Mouse (Mus musculus) heart, adult 10 weeks (tissue): Measurements from ENCODE around the gene Bag1. TPM values are rescaled to one million over a fixed set of nuclear protein-coding genes. Genes with fewer than 3 reads are reported as not detected.

Experiments used
- polyA plus RNA-seq: library from polyadenylated mRNA; stranded (reverse); fragments of 350-450 nt; fragmentation: Illumina TruSeq; extraction: RNeasy Lipid Tissue Mini Kit (QIAGEN cat#74804); gene quantifications from one replicate; pipeline ENCODE4 v1.2.3, GENCODE M21; 2014; ENCODE audit warnings: low read depth, low replicate concordance

Bag1 gene
- 286 TPM for polyA plus RNA-seq

DNA sequence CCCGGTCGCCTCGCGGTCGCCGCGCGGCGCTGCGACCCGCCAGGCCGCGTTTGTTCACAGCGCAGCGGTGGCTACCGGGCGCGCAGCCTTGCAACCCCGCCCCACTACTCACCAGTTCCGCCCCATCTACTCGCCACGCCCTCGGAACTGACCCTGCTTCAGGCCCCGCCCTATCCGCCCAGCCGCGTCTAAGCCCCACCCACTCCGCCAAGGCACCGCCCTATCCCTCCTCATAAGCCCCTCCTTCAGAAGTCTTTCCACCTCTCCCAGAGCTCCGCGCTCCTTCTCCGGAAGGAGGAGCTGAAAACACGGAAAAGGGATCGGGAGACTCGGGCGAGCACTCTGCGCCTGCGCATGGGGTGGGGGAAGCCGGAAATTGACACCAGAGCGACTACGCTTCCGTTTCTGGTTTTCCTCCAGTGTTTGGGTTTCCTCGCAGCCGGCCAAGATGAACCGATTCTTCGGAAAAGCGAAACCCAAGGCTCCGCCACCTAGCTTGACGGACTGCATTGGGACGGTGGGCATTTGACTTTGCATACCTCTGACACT lies at the start of gene Bag1, which contains the start of gene Chmp5:
TSS of gene Bag1 (minus strand) at position 135 of the 549 bp plus-strand sequence.
TSS of gene Chmp5 (plus strand) at position 248 of the 549 bp plus-strand sequence.

GRCm38 (mm10) chr4:40970842-40971701 lies 23.0 kb upstream of the Bag1 start, which contains the start of gene Nfx1:
Gene Nfx1 (plus strand): TSS chr4:40970906.

DNA sequence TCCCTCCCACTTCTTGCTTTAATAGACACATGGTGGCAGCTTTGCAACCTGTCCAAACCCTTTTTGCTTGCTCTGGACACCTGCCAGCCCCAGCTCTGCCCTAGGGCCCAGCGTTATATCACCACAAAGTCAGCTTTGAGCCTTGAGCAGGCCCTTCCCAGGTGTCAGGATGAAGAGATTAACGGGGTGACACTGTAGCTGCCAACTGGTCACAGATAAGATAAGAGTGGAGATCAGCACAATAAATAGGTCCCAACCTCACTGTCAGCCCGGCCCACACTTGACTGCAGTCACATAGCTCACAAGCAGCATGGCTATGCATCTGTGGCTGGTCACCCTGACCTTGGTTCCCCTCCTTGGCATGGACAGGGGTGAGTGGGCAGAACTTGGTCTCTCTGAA lies 28.3 kb downstream of the Bag1 start, which contains the start of gene Spink4:
TSS of gene Spink4 (plus strand) at position 268 of the 400 bp plus-strand sequence.

Other genes starting within 250 kb of the Bag1 start
- gene Aptx, start 245.1 kb downstream of the Bag1 start, polyA plus RNA-seq, result 18.2 TPM
- 116 TPM for gene Dnaja1, start 226.1 kb downstream of the Bag1 start, polyA plus RNA-seq
- 45.5 TPM for gene Smu1, start 190.4 kb downstream of the Bag1 start, polyA plus RNA-seq
- gene B4galt1, start 94.3 kb downstream of the Bag1 start, polyA plus RNA-seq, result 59.1 TPM
- 1.9 TPM for gene Spink4, start 28.2 kb downstream of the Bag1 start, polyA plus RNA-seq
- 49.8 TPM for gene Chmp5, start 113 bp upstream of the Bag1 start, polyA plus RNA-seq
- 29.4 TPM for gene Nfx1, start 22.6 kb upstream of the Bag1 start, polyA plus RNA-seq
- 19.4 TPM for gene Aqp7, start 99.8 kb upstream of the Bag1 start, polyA plus RNA-seq
- gene Aqp3, start 149.9 kb upstream of the Bag1 start, polyA plus RNA-seq, result not detected
- gene Nol6, start 176.2 kb upstream of the Bag1 start, polyA plus RNA-seq, result 12.5 TPM
- 146 TPM for gene Ube2r2, start 187.4 kb upstream of the Bag1 start, polyA plus RNA-seq